Mouse (Mus musculus): ENCODE measurements around the gene Klhl31.

Klhl31 gene

GRCm38 (mm10) chr9:77706515-77706914 is 70.2 kb downstream of the Klhl31 start:
- no peak for DNase-seq (ENCODE audit: low read depth)

DNA sequence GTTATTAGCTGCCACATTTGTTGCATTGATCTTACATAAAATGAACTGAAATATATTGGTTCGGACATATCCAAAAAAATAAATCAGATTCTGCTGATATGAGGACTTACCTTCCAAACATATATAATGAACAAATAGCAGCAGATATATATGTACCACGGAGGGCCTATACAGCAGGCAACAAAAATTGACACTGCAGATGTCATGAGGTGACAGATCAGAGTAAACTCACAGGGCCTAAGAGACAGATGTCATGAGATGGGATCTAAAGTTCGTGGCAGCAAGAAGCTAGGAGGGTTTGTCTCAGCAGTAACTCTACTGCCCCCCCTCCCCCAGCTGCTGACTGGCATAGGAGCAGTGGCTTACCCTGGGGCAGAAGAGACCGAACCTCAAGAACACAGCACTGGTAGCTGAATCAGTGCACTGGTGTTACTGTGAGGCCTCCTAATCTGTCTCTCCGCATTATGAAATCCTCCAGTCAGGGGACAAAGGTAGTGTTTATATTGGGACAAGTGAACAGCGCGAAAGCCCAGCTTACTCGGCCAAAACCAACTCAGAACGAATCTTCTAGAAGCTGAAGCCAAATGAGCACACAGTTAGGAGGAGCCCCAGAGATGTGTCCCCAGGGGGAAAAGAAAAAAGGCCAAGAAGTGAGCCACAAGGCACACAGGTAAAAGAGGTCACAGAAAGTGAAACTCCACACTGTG is 71.3 kb downstream of the Klhl31 start:
- DNase-seq (ENCODE audit: low read depth): no peak

DNA sequence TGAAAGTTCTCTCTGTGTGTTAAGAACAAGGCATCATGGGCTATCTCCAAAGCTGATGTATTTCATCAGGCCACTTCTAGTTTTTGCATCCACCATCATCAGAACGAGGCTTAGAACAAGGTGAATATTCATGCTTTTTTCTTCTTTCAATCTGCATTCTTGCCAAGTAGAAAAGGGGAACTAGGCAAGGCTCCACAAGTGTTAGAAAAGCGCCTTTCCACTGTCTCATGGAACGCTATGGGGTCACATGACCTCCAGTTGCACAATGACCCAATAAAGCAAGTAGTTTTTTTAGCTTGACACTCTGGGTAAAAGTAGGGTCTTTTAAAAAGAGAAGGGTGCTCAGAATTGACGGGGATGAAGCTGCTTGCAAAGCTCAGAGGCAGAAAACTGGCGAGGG is 72.7 kb downstream of the Klhl31 start:
- DNase-seq (ENCODE audit: low read depth): no peak
